Mouse (Mus musculus) E14TG2a.4 (cell line): ENCODE data around the gene Rfesd.

ENCODE experiments used
- CTCF ChIP-seq: conservative IDR thresholded peaks from 2 replicates; pipeline ENCODE4 v1.5.1; 2014; ENCODE audit warnings: low read length
- NANOG ChIP-seq: IDR thresholded peaks from 2 replicates; pipeline ENCODE4 v1.6.1; 2014; ENCODE audit warnings: borderline replicate concordance, low read length, mixed read lengths

GRCm38 (mm10) chr13:75988096-75988495, 30.4 kb downstream of the Rfesd start:
- TF ChIP-seq CTCF (no peak), NANOG (no peak)
